Mouse (Mus musculus): ENCODE measurements around the gene Nfil3. TPM values are rescaled to one million over a fixed set of nuclear protein-coding genes. Genes with fewer than 3 reads are reported as not detected.

Nfil3 gene
- 13.1 TPM for polyA plus RNA-seq (2014; fragmentation: Illumina TruSeq; extraction: RNeasy Lipid Tissue Mini Kit (QIAGEN cat#74804); ENCODE audit: low read depth, low replicate concordance)

GRCm38 (mm10) chr13:52980951-52981421 lies at the start of gene Nfil3:
Gene Nfil3 (minus strand): TSS chr13:52981073.

GRCm38 (mm10) chr13:52929209-52930171 lies 51.4 kb downstream of the Nfil3 start, which contains the start of gene Auh:
Gene Auh (minus strand): TSS chr13:52929681.

Other genes starting within 250 kb of the Nfil3 start
- 29.9 TPM for gene Auh, start 51.4 kb downstream of the Nfil3 start, polyA plus RNA-seq (2014; fragmentation: Illumina TruSeq; extraction: RNeasy Lipid Tissue Mini Kit (QIAGEN cat#74804); ENCODE audit: low read depth, low replicate concordance)

Data from liver, adult 10 weeks (tissue).